Mouse (Mus musculus) neural tube, embryonic 14.5 days (tissue): Measurements from ENCODE around the gene Ncapd2. TPM values are rescaled to one million over a fixed set of nuclear protein-coding genes. Genes with fewer than 3 reads are reported as not detected.

Experiments used
- ATAC-seq: fragments of 200-750 bp; cut with Nextera tagmentation; 2 replicates; pipeline ENCODE4 v1.8.0; 2017; ENCODE audit warnings: low read depth, mild to moderate bottlenecking, moderate TSS enrichment, moderate library complexity
- H3K27ac ChIP-seq: fragments of 300-500 bp; sonication (generic); 2 replicates; pipeline ENCODE4 v1.5.1; 2014; ENCODE audit warnings: low read depth, mild to moderate bottlenecking, control low read depth, low read length, moderate library complexity, mixed read lengths
- H3K27me3 ChIP-seq: fragments of 300-500 bp; sonication (generic); 2 replicates; pipeline ENCODE4 v1.6.1; 2014; ENCODE audit warnings: low read length; ENCODE audit not compliant: control insufficient read depth, insufficient read depth
- H3K36me3 ChIP-seq: fragments of 300-500 bp; sonication (generic); 2 replicates; pipeline ENCODE4 v1.6.1; 2014; ENCODE audit warnings: low read length, mixed read lengths; ENCODE audit not compliant: control insufficient read depth, insufficient read depth
- H3K4me1 ChIP-seq: fragments of 300-500 bp; sonication (generic); 2 replicates; pipeline ENCODE4 v1.6.1; 2014; ENCODE audit warnings: low read length; ENCODE audit not compliant: control insufficient read depth, insufficient read depth
- H3K4me2 ChIP-seq: fragments of 300-500 bp; sonication (generic); 2 replicates; pipeline ENCODE4 v1.6.1; 2014; ENCODE audit warnings: mild to moderate bottlenecking, low read depth, low read length, control low read depth
- H3K4me3 ChIP-seq: fragments of 300-500 bp; sonication (generic); 2 replicates; pipeline ENCODE4 v1.5.1; 2014; ENCODE audit warnings: low read depth, low read length, control low read depth, mixed read lengths
- H3K9ac ChIP-seq: fragments of 300-500 bp; sonication (generic); replicated peaks from 2 replicates; pipeline ENCODE4 v1.6.1; 2014; ENCODE audit warnings: low read depth, mild to moderate bottlenecking, control low read depth, low read length, mixed read lengths
- H3K9me3 ChIP-seq: fragments of 300-500 bp; sonication (generic); 2 replicates; pipeline ENCODE4 v1.6.1; 2016; ENCODE audit warnings: low read length; ENCODE audit not compliant: control insufficient read depth
- WGBS: fragments of 180-500 bp; shearing (Covaris S2); extraction: QIAGEN DNeasy Blood & Tissue Kit; methylation state at CpG from one replicate; pipeline ENCODE4 v1.1.7; 2014; 5-methylcytosine and 5-hydroxymethylcytosine counted together
- polyA plus RNA-seq: library from polyadenylated mRNA; unstranded; fragments of >200 nt; fragmentation: Nextera tagmentation; extraction: Ambion mirVana; gene quantifications from 2 replicates; pipeline ENCODE4 v1.2.1, GENCODE M21; 2014

The Ncapd2 gene
- polyA plus RNA-seq, 1 experiment from 2014 or later, result 22.6 TPM

GRCm38 (mm10) chr6:125232516-125232915, 41.0 kb upstream of the Ncapd2 start:
- no peak for ATAC-seq
- WGBS, result 81% methylated on average over 6 of the region's 6 CpGs
- no peak overlapping the region for H3K4me2 ChIP-seq

DNA sequence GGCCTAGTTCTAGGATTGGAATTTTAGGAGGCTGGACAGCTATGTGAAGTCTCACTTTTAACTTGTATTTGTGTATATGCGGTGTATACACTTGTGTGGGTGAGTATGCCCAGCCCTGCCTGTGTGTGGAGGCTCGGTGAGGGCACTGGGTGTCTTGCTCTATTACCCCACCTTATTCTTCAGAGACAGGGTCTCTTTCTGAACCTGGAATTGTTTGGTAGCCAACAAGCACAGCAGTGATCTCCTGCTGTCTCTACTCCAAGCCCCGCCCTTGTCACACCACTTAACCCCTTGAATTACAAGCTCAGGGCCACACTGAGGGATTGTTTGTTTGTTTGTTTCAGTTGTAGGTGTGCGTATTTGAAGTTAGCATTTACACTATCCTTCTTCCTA, 40.5 kb upstream of the Ncapd2 start:
- H3K27me3 ChIP-seq, result no peaks in the 10 kb centered on the region
- no peak overlapping the region for H3K27ac ChIP-seq
- peak overlapping the region; percentile 61; the same call in 1 of the 2 replicates for H3K9ac ChIP-seq
- H3K36me3 ChIP-seq, result no peaks in the 10 kb centered on the region
- ATAC-seq, result no peak; the same call in 1 of the 2 replicates
- WGBS, result 52% methylated on average over 4 of the region's 4 CpGs
- H3K4me2 ChIP-seq, result peak overlapping the region; percentile 85
- H3K9me3 ChIP-seq, result no peaks in the 10 kb centered on the region
- peaks cover 12% of the 10 kb centered on the region for H3K4me1 ChIP-seq
- H3K4me3 ChIP-seq, result peak overlapping the region; percentile 34

More at GRCm38 (mm10) chr6:125232516-125232915, 41.0 kb upstream of the Ncapd2 start:
- Histone ChIP-seq H3K4me3 (no peak overlapping the region), H3K36me3 (no peaks in the 10 kb centered on the region), H3K27ac (no peak overlapping the region), H3K9me3 (no peaks in the 10 kb centered on the region), H3K9ac (no peak overlapping the region), H3K27me3 (no peaks in the 10 kb centered on the region), H3K4me1 (peaks cover 12% of the 10 kb centered on the region)

DNA sequence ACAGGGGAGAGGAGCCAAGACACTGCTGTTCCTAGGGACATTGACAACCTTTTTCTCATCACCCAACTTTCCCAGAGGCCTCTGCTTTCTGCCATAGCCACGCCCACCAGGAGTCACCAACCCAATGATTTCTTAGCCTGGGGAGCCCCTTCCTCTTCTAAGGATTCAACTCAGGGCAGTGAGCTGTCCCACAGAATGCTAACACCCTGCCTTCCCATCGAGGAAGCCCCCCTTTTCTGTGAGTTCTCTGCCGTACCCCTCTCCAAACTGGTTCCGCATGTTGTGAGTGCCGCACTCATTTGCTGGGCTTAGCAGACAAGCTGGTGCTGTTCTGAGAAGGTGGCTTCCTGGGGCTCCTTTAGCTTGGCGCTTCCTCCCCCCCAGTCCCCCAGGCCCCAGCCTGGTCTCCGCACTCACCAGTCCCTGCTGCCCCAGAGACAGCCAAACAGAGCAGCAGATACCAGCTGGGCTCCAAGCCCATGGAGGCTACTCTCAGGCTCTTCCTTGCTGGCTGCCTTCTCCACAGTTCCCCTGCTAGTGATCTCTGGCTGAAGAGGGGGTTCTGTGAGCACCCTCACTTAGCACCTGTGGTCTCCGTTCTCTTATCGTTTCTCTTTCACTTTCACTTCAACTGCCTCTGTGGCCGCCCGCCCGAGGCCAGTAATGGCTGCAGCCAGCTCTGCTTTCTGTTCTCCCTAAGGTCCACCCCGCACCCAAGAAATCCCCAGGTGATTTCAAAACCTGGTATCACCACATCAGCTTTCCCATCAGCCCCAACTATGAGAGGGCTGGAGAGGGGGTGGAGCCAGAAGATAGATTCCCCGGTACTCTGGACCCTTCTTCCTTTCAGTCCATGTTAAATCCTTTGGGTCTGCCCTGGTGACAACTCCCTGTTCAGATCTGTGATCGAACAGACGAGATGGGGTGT, 39.9 kb upstream of the Ncapd2 start, which contains the start of gene Tapbpl:
Tapbpl (minus strand) TSS at position 744 of the 928 bp plus-strand sequence.
- H3K9me3 ChIP-seq, result no peaks in the 10 kb centered on the region
- H3K36me3 ChIP-seq, result no peaks in the 10 kb centered on the region
- H3K4me2 ChIP-seq, result peak within 1 kb of the TSS; percentile 85
- no peaks in the 10 kb centered on the region for H3K27me3 ChIP-seq
- WGBS, result 11% methylated on average over 16 of the region's 16 CpGs
- H3K27ac ChIP-seq, result peak within 1 kb of the TSS; percentile 52
- peaks cover 12% of the 10 kb centered on the region for H3K4me1 ChIP-seq
- peak within 1 kb of the TSS; percentile 61 for H3K9ac ChIP-seq
- ATAC-seq, result peak; percentile 83
- peak within 1 kb of the TSS; percentile 34 for H3K4me3 ChIP-seq

GRCm38 (mm10) chr6:125230571-125230970, 39.1 kb upstream of the Ncapd2 start:
- peaks cover 12% of the 10 kb centered on the region for H3K4me1 ChIP-seq
- no peaks in the 10 kb centered on the region for H3K9me3 ChIP-seq
- ATAC-seq, result peak; percentile 9; the same call in 1 of the 2 replicates
- no peak overlapping the region for H3K4me3 ChIP-seq
- no peaks in the 10 kb centered on the region for H3K27me3 ChIP-seq
- H3K36me3 ChIP-seq, result no peaks in the 10 kb centered on the region
- H3K9ac ChIP-seq, result no peak overlapping the region; the same call in none of the 2 replicates
- 76% methylated on average over 9 of the region's 9 CpGs for WGBS
- peak overlapping the region; percentile 85 for H3K4me2 ChIP-seq
- H3K27ac ChIP-seq, result peak overlapping the region; percentile 48; the same call in 1 of the 2 replicates

DNA sequence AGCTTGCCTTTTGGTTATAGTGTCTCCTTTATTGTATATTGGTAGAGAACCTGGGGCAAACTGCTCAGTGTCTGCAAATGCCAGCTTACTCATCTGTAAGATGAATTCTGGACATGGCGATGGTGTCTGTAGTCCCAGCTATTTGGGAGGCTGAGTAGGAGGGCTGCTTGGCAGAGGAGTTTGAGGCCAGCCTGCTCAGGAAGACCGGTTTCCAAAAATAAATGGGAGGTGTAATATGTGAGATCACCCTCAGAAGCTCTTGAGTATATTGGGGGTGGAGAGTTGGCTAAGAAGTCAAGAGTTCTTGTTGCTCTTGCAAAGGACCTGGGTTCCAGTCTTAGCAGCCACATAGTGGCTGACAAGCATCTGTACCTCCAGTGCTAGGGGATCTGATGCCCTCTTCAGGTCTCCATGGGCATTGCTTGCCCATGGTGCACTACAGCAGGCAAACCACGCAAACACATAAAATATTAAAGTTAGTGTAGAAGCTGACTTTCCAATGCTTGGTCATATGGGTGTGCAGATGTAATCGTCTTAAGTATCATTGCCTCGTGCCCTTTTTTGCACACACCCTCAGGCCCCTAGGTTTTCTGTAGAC, 34.1 kb upstream of the Ncapd2 start:
- no peaks in the 10 kb centered on the region for H3K36me3 ChIP-seq
- no peak overlapping the region for H3K4me2 ChIP-seq
- ATAC-seq, result no peak
- no peaks in the 10 kb centered on the region for H3K9me3 ChIP-seq
- 91% methylated on average over 5 of the region's 5 CpGs for WGBS
- H3K27ac ChIP-seq, result no peak overlapping the region
- H3K27me3 ChIP-seq, result no peaks in the 10 kb centered on the region
- H3K4me1 ChIP-seq, result 0 out of 2 replicates have a peak, but pooled peaks cover 2% of the 10 kb centered on the region
- H3K4me3 ChIP-seq, result no peak overlapping the region
- no peak overlapping the region for H3K9ac ChIP-seq

DNA sequence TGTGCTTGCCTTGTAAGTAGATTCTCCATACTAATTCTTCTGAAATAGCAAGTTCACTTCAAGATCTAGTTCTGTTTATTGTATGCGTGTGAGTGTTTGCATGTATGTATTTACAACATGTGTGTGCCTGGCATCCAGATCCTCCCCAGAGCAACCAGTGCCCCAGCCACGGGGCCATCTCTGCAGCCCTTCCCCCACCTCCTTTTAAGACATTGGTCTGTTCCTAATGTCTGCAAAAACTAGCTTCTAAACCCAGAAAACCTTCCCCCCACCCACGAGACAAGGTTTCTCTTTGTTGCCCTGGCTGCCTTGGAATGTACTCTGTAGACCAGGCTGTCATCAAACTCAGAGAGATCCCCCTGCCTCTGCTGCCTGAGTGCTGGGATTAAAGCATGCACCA, 31.1 kb upstream of the Ncapd2 start:
- H3K9me3 ChIP-seq, result no peaks in the 10 kb centered on the region
- no peak for ATAC-seq
- H3K9ac ChIP-seq, result no peak overlapping the region
- 92% methylated on average over 3 of the region's 3 CpGs for WGBS
- H3K27me3 ChIP-seq, result no peaks in the 10 kb centered on the region
- H3K36me3 ChIP-seq, result no peaks in the 10 kb centered on the region
- no peak overlapping the region for H3K4me3 ChIP-seq
- H3K4me2 ChIP-seq, result no peak overlapping the region
- H3K27ac ChIP-seq, result no peak overlapping the region
- no peaks in the 10 kb centered on the region for H3K4me1 ChIP-seq

DNA sequence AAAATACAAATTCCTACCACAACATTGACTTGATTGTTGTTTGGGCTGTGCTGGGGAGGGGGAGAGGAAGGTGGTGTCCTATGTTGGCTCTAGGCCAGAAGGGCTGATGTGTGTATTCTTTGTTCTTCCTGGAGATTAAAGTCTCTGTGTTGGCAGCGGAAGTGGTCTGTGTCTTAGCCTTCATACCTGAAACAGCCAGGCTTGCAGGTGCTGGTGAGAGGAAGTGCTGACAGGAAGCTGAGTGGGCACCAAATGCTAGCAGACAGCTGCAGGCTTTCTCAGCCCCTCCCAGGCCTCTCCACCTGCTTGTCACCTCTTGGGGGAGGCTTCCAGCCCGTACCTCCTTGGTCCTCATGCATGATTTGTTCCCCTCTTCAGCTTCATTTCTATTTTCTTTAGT, 30.6 kb upstream of the Ncapd2 start:
- no peaks in the 10 kb centered on the region for H3K27me3 ChIP-seq
- ATAC-seq, result no peak
- no peaks in the 10 kb centered on the region for H3K36me3 ChIP-seq
- no peak overlapping the region for H3K4me3 ChIP-seq
- H3K4me1 ChIP-seq, result no peaks in the 10 kb centered on the region; the same call in 1 of the 2 replicates
- H3K9me3 ChIP-seq, result no peaks in the 10 kb centered on the region
- H3K9ac ChIP-seq, result no peak overlapping the region
- 78% methylated on average over 2 of the region's 2 CpGs for WGBS
- H3K27ac ChIP-seq, result no peak overlapping the region
- H3K4me2 ChIP-seq, result no peak overlapping the region

DNA sequence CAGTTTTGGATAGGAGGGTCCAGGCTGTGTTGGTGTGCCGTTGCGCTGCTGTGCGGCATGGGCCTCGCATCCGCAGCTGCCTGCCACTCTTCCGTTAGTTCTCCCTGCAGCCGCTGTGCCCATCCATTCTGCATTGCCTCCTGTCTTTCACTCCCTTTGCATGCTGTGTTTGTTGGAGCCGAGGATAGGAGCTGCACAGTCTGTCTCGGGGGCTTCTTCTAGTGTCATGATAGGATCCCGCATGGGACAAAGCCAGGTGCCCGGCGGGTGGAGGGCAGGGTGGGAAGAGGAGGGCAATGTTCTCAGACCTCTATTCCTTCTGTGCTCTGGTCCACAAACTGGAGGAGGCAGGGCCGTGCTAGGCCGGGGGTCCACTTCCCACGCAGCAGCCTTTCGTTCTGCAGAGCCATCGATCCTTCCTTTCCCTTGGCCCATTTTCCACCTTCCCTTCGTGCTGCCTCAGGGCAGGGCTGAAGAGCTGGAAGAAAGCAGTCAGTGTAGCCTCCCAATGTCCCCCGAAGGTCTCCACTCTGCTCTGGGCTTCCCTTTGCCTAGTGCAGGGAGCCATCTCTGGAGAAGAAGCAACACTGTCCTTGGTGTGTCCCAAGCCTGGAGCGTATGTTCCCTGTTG, 29.7 kb upstream of the Ncapd2 start:
- peaks cover 6% of the 10 kb centered on the region for H3K4me1 ChIP-seq
- no peaks in the 10 kb centered on the region for H3K9me3 ChIP-seq
- no peak overlapping the region for H3K4me3 ChIP-seq
- H3K36me3 ChIP-seq, result no peaks in the 10 kb centered on the region
- H3K27ac ChIP-seq, result no peak overlapping the region
- 89% methylated on average over 20 of the region's 20 CpGs for WGBS
- no peaks in the 10 kb centered on the region for H3K27me3 ChIP-seq
- no peak overlapping the region for H3K9ac ChIP-seq
- ATAC-seq, result no peak
- H3K4me2 ChIP-seq, result no peak overlapping the region
